Mouse (Mus musculus) liver, postnatal 0 days (tissue): ENCODE measurements around the gene Gm4985. TPM values are rescaled to one million over a fixed set of nuclear protein-coding genes. Genes with fewer than 3 reads are reported as not detected.
"Not testable (repeated sequence)": the region's sequence is repeated elsewhere in the genome, so short reads cannot be mapped to it uniquely, and the experiment has no call there.

Source experiments
- ATAC-seq: fragments of 200-750 bp; cut with Nextera tagmentation; 2 replicates; pipeline ENCODE4 v1.8.0; 2017; ENCODE audit warnings: mild to moderate bottlenecking, moderate library complexity
- DNase-seq: peaks from one replicate; pipeline ENCODE4 v3.0.0-alpha.2; 2016
- H3K27ac ChIP-seq: fragments of 300-500 bp; sonication (generic); 2 replicates; pipeline ENCODE4 v1.5.1; 2014; ENCODE audit warnings: antibody characterized with exemption, moderate library complexity, mild to moderate bottlenecking, low read depth
- H3K27me3 ChIP-seq: fragments of 300-500 bp; sonication (generic); 2 replicates; pipeline ENCODE4 v1.6.1; 2014; ENCODE audit warnings: low read length, control low read depth, mixed read lengths; ENCODE audit not compliant: insufficient read depth
- H3K36me3 ChIP-seq: fragments of 300-500 bp; sonication (generic); replicated peaks from 2 replicates; pipeline ENCODE4 v1.6.1; 2014; ENCODE audit warnings: mild to moderate bottlenecking, control low read depth, low read length, moderate library complexity, mixed read lengths; ENCODE audit not compliant: insufficient read depth
- H3K4me1 ChIP-seq: fragments of 300-500 bp; sonication (generic); 2 replicates; pipeline ENCODE4 v1.6.1; 2014; ENCODE audit warnings: antibody characterized with exemption, mild to moderate bottlenecking, control low read depth; ENCODE audit not compliant: insufficient read depth
- H3K4me2 ChIP-seq: fragments of 300-500 bp; sonication (generic); 2 replicates; pipeline ENCODE4 v1.6.1; 2014; ENCODE audit warnings: low read depth, mild to moderate bottlenecking, low read length, moderate library complexity, mixed read lengths
- H3K4me3 ChIP-seq: fragments of 300-500 bp; sonication (generic); 2 replicates; pipeline ENCODE4 v1.5.1; 2014; ENCODE audit warnings: low read depth, low read length
- H3K9ac ChIP-seq: fragments of 300-500 bp; sonication (generic); replicated peaks from 2 replicates; pipeline ENCODE4 v1.6.1; 2014; ENCODE audit warnings: mild to moderate bottlenecking, moderate library complexity
- H3K9me3 ChIP-seq: fragments of 300-500 bp; sonication (generic); 2 replicates; pipeline ENCODE4 v1.6.1; 2016; ENCODE audit warnings: mild to moderate bottlenecking, control low read depth, low read length, mixed read lengths
- CTCF ChIP-seq: sonication (generic); IDR thresholded peaks from 2 replicates; pipeline ENCODE4 v1.5.1; 2016; ENCODE audit warnings: antibody characterized with exemption, low read depth
- EP300 ChIP-seq: IDR thresholded peaks from 2 replicates; pipeline ENCODE4 v1.6.1; 2016; ENCODE audit warnings: antibody characterized with exemption, low read depth, mild to moderate bottlenecking
- WGBS: fragments of 180-500 bp; shearing (Covaris S2); extraction: QIAGEN DNeasy Blood & Tissue Kit; methylation state at CpG from one replicate; pipeline ENCODE4 v1.1.7; 2014; ENCODE audit not compliant: insufficient replicate concordance; 5-methylcytosine and 5-hydroxymethylcytosine counted together
- microRNA-seq: library from miRNA; unstranded; fragments of <30 nt; microRNA quantifications from one replicate; pipeline ENCODE4, GENCODE M21; 2016
- polyA plus RNA-seq: library from polyadenylated mRNA; unstranded; fragments of >200 nt; fragmentation: Nextera tagmentation; extraction: Ambion mirVana; gene quantifications from 2 replicates; pipeline ENCODE4 v1.2.1, GENCODE M21; 2015

Gene Gm4985
- not detected in 2 replicates for polyA plus RNA-seq

DNA sequence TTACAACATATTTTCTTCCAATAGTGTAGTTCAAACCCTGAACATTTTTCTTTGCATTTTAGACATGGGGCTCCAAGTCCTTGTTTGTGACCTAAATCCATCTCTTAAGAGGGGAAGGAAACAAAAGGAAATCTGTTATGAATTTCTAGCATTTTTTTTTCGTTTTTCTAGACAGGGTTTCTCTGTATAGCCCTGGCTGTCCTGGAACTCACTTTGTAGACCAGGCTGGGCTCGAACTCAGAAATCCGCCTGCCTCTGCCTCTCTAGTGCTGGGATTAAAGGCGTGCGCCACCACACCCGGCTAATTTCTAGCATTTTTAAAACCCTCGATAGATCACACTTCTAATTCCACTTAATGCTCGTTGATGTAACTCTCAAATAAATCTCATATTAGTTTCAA is at the start of gene Gm4985:
TSS of gene Gm4985 (minus strand) at position 101 of the 400 bp plus-strand sequence.
- H3K36me3 ChIP-seq, H3K4me2 ChIP-seq, H3K27me3 ChIP-seq, H3K9me3 ChIP-seq, H3K27ac ChIP-seq, ATAC-seq, H3K9ac ChIP-seq, DNase-seq, H3K4me1 ChIP-seq, H3K4me3 ChIP-seq: not testable (repeated sequence)
- WGBS = 70% methylated on average over 8 of the region's 8 CpGs

DNA sequence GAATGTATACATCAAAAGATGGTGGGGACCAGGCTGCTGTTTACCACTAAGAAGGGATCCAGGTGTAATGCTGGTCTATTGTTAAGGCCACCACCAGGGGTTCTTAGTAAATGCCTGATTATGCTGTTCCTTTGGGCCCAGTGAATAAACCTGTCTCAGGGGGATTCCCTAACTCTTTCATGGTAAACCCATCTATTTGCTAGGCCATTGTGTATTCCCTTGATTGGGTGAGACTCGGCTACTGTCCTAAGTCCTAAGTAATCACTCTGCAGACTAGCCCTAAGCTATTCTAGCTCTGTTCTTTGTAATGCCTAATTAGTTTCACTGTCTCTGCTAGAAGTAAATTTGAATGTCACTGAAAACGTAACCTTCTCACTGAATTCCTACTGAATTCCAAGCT is 4.6 kb downstream of the Gm4985 start:
- 67% methylated on average over 2 of the region's 2 CpGs for WGBS
- TF ChIP-seq CTCF (no peak), EP300 (no peak)
- ATAC-seq (no peak), DNase-seq (no peak)
- H3K9me3 ChIP-seq = no peaks in the 10 kb centered on the region
- H3K4me3 ChIP-seq = no peak overlapping the region
- H3K4me1 ChIP-seq = no peaks in the 10 kb centered on the region
- H3K4me2 ChIP-seq = no peak overlapping the region
- H3K27me3 ChIP-seq = no peaks in the 10 kb centered on the region
- no peak overlapping the region for H3K9ac ChIP-seq
- no peaks in the 10 kb centered on the region for H3K36me3 ChIP-seq
- H3K27ac ChIP-seq = no peak overlapping the region

Small RNA genes lying within 50 kb of the gene (microRNA-seq; reads per million reads assigned to microRNA genes)
- not detected for gene Gm25299

Other genes starting within 250 kb of the Gm4985 start
- gene Gm4907, start 76.4 kb downstream of the Gm4985 start, polyA plus RNA-seq = not detected in 2 replicates